Mouse (Mus musculus): ENCODE measurements at regions not wholly inside any gene's neighbourhood (a gene's known extent, or its start where the extent isn't known, plus 50 kb on each side); places are given as distances from the start of the nearest gene placed in this dataset.

GRCm38 (mm10) chr12:65364179-65364578 lies 138.9 kb downstream of the Wdr20rt start:
- no peak for TF ChIP-seq CTCF (IDR thresholded peaks at IDR 0.05; ENCODE audit: low read depth)
- TF ChIP-seq EP300 (IDR thresholded peaks at IDR 0.05; ENCODE audit: low read depth), result no peak

All from liver, embryonic 14.5 days (tissue).